21 mouse cellular contexts compared by ENCODE assay signal in genomic region chr5:97007496-97007895, GRCm38 (mm10). TPM values are rescaled to one million over a fixed set of nuclear protein-coding genes. Genes with fewer than 3 reads are reported as not detected.
A peak's percentile ranks its signal among the peaks of the same experiment; 100 is the strongest.
DNase-seq lines count a peak whose midpoint lies in the region; ATAC-seq and TF ChIP-seq lines count a peak whose summit lies in the region.
"Had no signal": no experiment of that assay in that cellular context is flagged by ENCODE, and none has a peak within 500 bp of the region (broad histone marks: within the 10 kb centered on the region; RNA-seq: fewer than 3 reads in every experiment).

No protein-coding gene starts in this region.

- no peak for TF ChIP-seq CTCF in forebrain, postnatal 0 days (IDR thresholded peaks at IDR 0.05; ENCODE audit: low read depth)
- TF ChIP-seq CTCF in stomach, postnatal 0 days (IDR thresholded peaks at IDR 0.05; ENCODE audit: low read depth), result no peak
- no peak for TF ChIP-seq CTCF in liver, embryonic 14.5 days (IDR thresholded peaks at IDR 0.05; ENCODE audit: low read depth)
- TF ChIP-seq CTCF in midbrain, postnatal 0 days (IDR thresholded peaks at IDR 0.05), result no peak

- TF ChIP-seq EP300 in stomach, postnatal 0 days (optimal IDR thresholded peaks at IDR 0.05), result no peak
- peak; percentile 55; the same call in 1 of the 2 replicates for TF ChIP-seq EP300 in liver, embryonic 14.5 days (IDR thresholded peaks at IDR 0.05; ENCODE audit: low read depth)

- H3K4me3 ChIP-seq in forebrain, embryonic 10.5 days, result no peak overlapping the region
- H3K4me3 ChIP-seq in forebrain, postnatal 0 days (ENCODE audit: low read depth, low read length), result no peak overlapping the region
- H3K4me3 ChIP-seq in stomach, embryonic 15.5 days (replicated peaks), result no peak overlapping the region
- no peak overlapping the region for H3K4me3 ChIP-seq in stomach, postnatal 0 days (ENCODE audit: low read depth, low read length)
- peak overlapping the region; percentile 23 to 40 for H3K4me3 ChIP-seq in liver, embryonic 14.5 days (ENCODE audit: insufficient read depth in 1 of 2, low read depth in 2 of 2, low read length in 2 of 2)
- no peak overlapping the region for H3K4me3 ChIP-seq in midbrain, postnatal 0 days (ENCODE audit: low read depth, low read length)
- H3K4me3 ChIP-seq: embryonic facial prominence, embryonic 12.5 days; limb, embryonic 15.5 days; neural tube, embryonic 13.5 days had no signal

- 0 out of 2 replicates have a peak, but pooled peaks cover 7% of the 10 kb centered on the region for H3K4me1 ChIP-seq in forebrain, embryonic 10.5 days
- H3K4me1 ChIP-seq in forebrain, postnatal 0 days (ENCODE audit: insufficient read depth), result no peaks in the 10 kb centered on the region
- H3K4me1 ChIP-seq in stomach, embryonic 15.5 days, result peaks cover 9% of the 10 kb centered on the region; the same call in 1 of the 2 replicates
- 0 out of 2 replicates have a peak, but pooled peaks cover 2% of the 10 kb centered on the region for H3K4me1 ChIP-seq in stomach, postnatal 0 days (replicated peaks; ENCODE audit: control insufficient read depth, insufficient read depth)
- H3K4me1 ChIP-seq in liver, embryonic 14.5 days (replicated peaks; ENCODE audit: control insufficient read depth in 2 of 2, insufficient read depth in 2 of 2, low read length in 1 of 2), result peaks cover 70 to 84% of the 10 kb centered on the region in 2 experiments
- 0 out of 2 replicates have a peak, but pooled peaks cover 3% of the 10 kb centered on the region for H3K4me1 ChIP-seq in midbrain, postnatal 0 days (ENCODE audit: insufficient read depth, low read length)
- H3K4me1 ChIP-seq: limb, embryonic 15.5 days; neural tube, embryonic 13.5 days had no signal

- no peaks in the 10 kb centered on the region for H3K36me3 ChIP-seq in forebrain, embryonic 10.5 days (replicated peaks)
- H3K36me3 ChIP-seq in forebrain, postnatal 0 days (ENCODE audit: insufficient read depth), result no peaks in the 10 kb centered on the region
- no peaks in the 10 kb centered on the region for H3K36me3 ChIP-seq in stomach, embryonic 15.5 days
- H3K36me3 ChIP-seq in stomach, postnatal 0 days (ENCODE audit: control insufficient read depth, insufficient read depth, low read length), result no peaks in the 10 kb centered on the region
- peaks cover 6% of the 10 kb centered on the region for H3K36me3 ChIP-seq in liver, embryonic 14.5 days (replicated peaks; ENCODE audit: control insufficient read depth, insufficient read depth, low read depth)
- no peaks in the 10 kb centered on the region for H3K36me3 ChIP-seq in midbrain, postnatal 0 days (ENCODE audit: insufficient read depth, low read length)
- H3K36me3 ChIP-seq: embryonic facial prominence, embryonic 12.5 days; limb, embryonic 15.5 days; neural tube, embryonic 13.5 days had no signal

- 88% methylated on average over 3 of the region's 3 CpGs for WGBS in forebrain, embryonic 10.5 days
- WGBS in forebrain, postnatal 0 days, result 87% methylated on average over 3 of the region's 3 CpGs
- 83% methylated on average over 3 of the region's 3 CpGs for WGBS in stomach, embryonic 15.5 days
- WGBS in stomach, postnatal 0 days, result 79% methylated on average over 3 of the region's 3 CpGs
- 11% methylated on average over 3 of the region's 3 CpGs for WGBS in liver, embryonic 14.5 days (ENCODE audit: insufficient replicate concordance)
- 86% methylated on average over 3 of the region's 3 CpGs for WGBS in midbrain, postnatal 0 days

- no peak overlapping the region for H3K27ac ChIP-seq in forebrain, embryonic 10.5 days
- H3K27ac ChIP-seq in forebrain, postnatal 0 days (ENCODE audit: low read depth, low read length), result no peak overlapping the region
- H3K27ac ChIP-seq in stomach, embryonic 15.5 days, result no peak overlapping the region
- H3K27ac ChIP-seq in stomach, postnatal 0 days (replicated peaks), result no peak overlapping the region
- H3K27ac ChIP-seq in liver, embryonic 14.5 days, result peak overlapping the region; percentile 78
- H3K27ac ChIP-seq in midbrain, postnatal 0 days (ENCODE audit: low read depth, low read length), result no peak overlapping the region
- H3K27ac ChIP-seq: embryonic facial prominence, embryonic 12.5 days; hindbrain, embryonic 14.5 days; limb, embryonic 15.5 days; neural tube, embryonic 13.5 days had no signal

- no peak overlapping the region for H3K4me2 ChIP-seq in forebrain, postnatal 0 days (ENCODE audit: low read depth)
- no peak overlapping the region for H3K4me2 ChIP-seq in stomach, embryonic 15.5 days
- H3K4me2 ChIP-seq in stomach, postnatal 0 days (replicated peaks; ENCODE audit: low read depth), result no peak overlapping the region
- H3K4me2 ChIP-seq in liver, embryonic 14.5 days (ENCODE audit: low read depth), result peak overlapping the region; percentile 85
- H3K4me2 ChIP-seq in midbrain, postnatal 0 days (ENCODE audit: low read depth, low read length, poor library complexity, severe bottlenecking), result no peak overlapping the region
- H3K4me2 ChIP-seq: embryonic facial prominence, embryonic 12.5 days; hindbrain, embryonic 14.5 days; limb, embryonic 15.5 days; midbrain, embryonic 11.5 days; neural tube, embryonic 13.5 days had no signal

- H3K9me3 ChIP-seq in forebrain, embryonic 10.5 days, result no peaks in the 10 kb centered on the region
- H3K9me3 ChIP-seq in forebrain, postnatal 0 days (ENCODE audit: low read length), result no peaks in the 10 kb centered on the region
- H3K9me3 ChIP-seq in stomach, embryonic 15.5 days, result no peaks in the 10 kb centered on the region
- no peaks in the 10 kb centered on the region for H3K9me3 ChIP-seq in stomach, postnatal 0 days (ENCODE audit: control insufficient read depth, low read length)
- H3K9me3 ChIP-seq in liver, embryonic 14.5 days (ENCODE audit: control insufficient read depth, low read length), result no peaks in the 10 kb centered on the region
- no peaks in the 10 kb centered on the region for H3K9me3 ChIP-seq in midbrain, postnatal 0 days (ENCODE audit: low read length)
- H3K9me3 ChIP-seq: embryonic facial prominence, embryonic 12.5 days; limb, embryonic 15.5 days; neural tube, embryonic 13.5 days had no signal

- H3K27me3 ChIP-seq in forebrain, embryonic 10.5 days (ENCODE audit: poor library complexity, severe bottlenecking), result no peaks in the 10 kb centered on the region
- no peaks in the 10 kb centered on the region for H3K27me3 ChIP-seq in forebrain, postnatal 0 days (ENCODE audit: insufficient read depth, low read length)
- no peaks in the 10 kb centered on the region for H3K27me3 ChIP-seq in stomach, embryonic 15.5 days (replicated peaks)
- H3K27me3 ChIP-seq in stomach, postnatal 0 days (ENCODE audit: control insufficient read depth, insufficient read depth, low read length), result no peaks in the 10 kb centered on the region
- H3K27me3 ChIP-seq in liver, embryonic 14.5 days (ENCODE audit: control insufficient read depth, insufficient read depth, low read length), result no peaks in the 10 kb centered on the region
- no peaks in the 10 kb centered on the region for H3K27me3 ChIP-seq in midbrain, postnatal 0 days (ENCODE audit: insufficient read depth, low read length)
- H3K27me3 ChIP-seq: embryonic facial prominence, embryonic 12.5 days; limb, embryonic 15.5 days; neural tube, embryonic 13.5 days had no signal

- ATAC-seq in forebrain, postnatal 0 days, result no peak
- ATAC-seq in stomach, embryonic 15.5 days (ENCODE audit: insufficient read depth, low FRiP score, low read depth), result peak; percentile 81
- ATAC-seq in stomach, postnatal 0 days (ENCODE audit: low FRiP score, low TSS enrichment), result no peak
- peak; percentile 83 for ATAC-seq in liver, embryonic 14.5 days (ENCODE audit: insufficient read depth)
- no peak for ATAC-seq in midbrain, postnatal 0 days (ENCODE audit: low FRiP score)

- no peak overlapping the region for H3K9ac ChIP-seq in forebrain, postnatal 0 days
- H3K9ac ChIP-seq in stomach, embryonic 15.5 days, result no peak overlapping the region
- no peak overlapping the region for H3K9ac ChIP-seq in stomach, postnatal 0 days (ENCODE audit: low read length)
- H3K9ac ChIP-seq in liver, embryonic 14.5 days (replicated peaks), result peak overlapping the region; percentile 40; the same call in 1 of the 2 replicates
- no peak overlapping the region for H3K9ac ChIP-seq in midbrain, postnatal 0 days (replicated peaks; ENCODE audit: low read length, poor library complexity, severe bottlenecking)
- H3K9ac ChIP-seq: embryonic facial prominence, embryonic 12.5 days; hindbrain, embryonic 14.5 days; limb, embryonic 15.5 days; neural tube, embryonic 13.5 days had no signal

- DNase-seq in forebrain, embryonic 10.5 days (ENCODE audit: extremely low spot score, low spot score), result peak; percentile 13
- no peak for DNase-seq in forebrain, postnatal 0 days
- no peak for DNase-seq in stomach, postnatal 0 days (ENCODE audit: low spot score)
- DNase-seq in liver, embryonic 14.5 days (ENCODE audit: low read depth in 3 of 3, low spot score in 3 of 3), result peak; percentile 65 to 72 (median 71)
- no peak for DNase-seq in adrenal gland, adult 2 months
- DNase-seq in midbrain, postnatal 0 days (ENCODE audit: low spot score), result no peak
- no peak for DNase-seq in gastrocnemius, adult 8-10 months (ENCODE audit: low spot score in 2 of 2)
- DNase-seq: adrenal gland, postnatal 14 days; cerebellum, adult 8-10 months; gastrocnemius, postnatal 36 days; kidney, adult 9 months; kidney, postnatal 4 days; lung, postnatal 14 days; right cerebral cortex, postnatal 25 days; thymus, postnatal 36 days had no signal

RNA-seq across cellular contexts. Expression of gene Bmp2k, which starts 10.0 kb away (rescaled TPM):
- 8.7 and 8.8 TPM in 2 replicates for polyA plus RNA-seq in forebrain, embryonic 10.5 days (2016; fragmentation: Nextera tagmentation; extraction: Ambion mirVana)
- 13.8 and 17.9 TPM in 2 replicates for total RNA-seq in forebrain, postnatal 0 days (2014; rRNA removed)
- polyA plus RNA-seq in forebrain, postnatal 0 days (2015; fragmentation: Nextera tagmentation; extraction: Ambion mirVana), result 5.8 and 7.1 TPM in 2 replicates
- 13.8 and 15.0 TPM in 2 replicates for polyA plus RNA-seq in stomach, embryonic 15.5 days (2015; fragmentation: Nextera tagmentation; extraction: Ambion mirVana)
- polyA plus RNA-seq in stomach, postnatal 0 days (2015; fragmentation: Nextera tagmentation; extraction: Ambion mirVana), result 10.6 and 11.9 TPM in 2 replicates
- polyA plus RNA-seq in liver, embryonic 14.5 days (2012; rRNA removed), result 10.6 and 14.0 TPM in 2 replicates
- polyA plus RNA-seq in liver, embryonic 14.5 days (2014; fragmentation: Nextera tagmentation; extraction: Ambion mirVana), result 30.2 and 34.3 TPM in 2 replicates
- total RNA-seq in adrenal gland, adult 2 months (2021), result 10 to 100 TPM; 26.0 to 38.8 TPM
- 9.5 and 10.6 TPM in 2 replicates for polyA plus RNA-seq in adrenal gland, adult 2 months (2012; rRNA removed)
- 19.4 and 20.8 TPM in 2 replicates for total RNA-seq in midbrain, postnatal 0 days (2014; rRNA removed)
- 8.5 and 9.5 TPM in 2 replicates for polyA plus RNA-seq in midbrain, postnatal 0 days (2015; fragmentation: Nextera tagmentation; extraction: Ambion mirVana)
- 10 to 100 TPM; 11.8 to 14.4 (median 13.5) TPM for total RNA-seq in gastrocnemius, adult 8-10 months (2022)

Comparison
In these comparisons a context has a peak if more than half of its experiments do, and no peak if none do; other contexts are left out.
1. DNase-seq: peak in forebrain, embryonic 10.5 days (single experiment) and liver, embryonic 14.5 days (3 of 3); none in forebrain, postnatal 0 days (single experiment), stomach, postnatal 0 days (single experiment), adrenal gland, adult 2 months (single experiment), midbrain, postnatal 0 days (single experiment) and gastrocnemius, adult 8-10 months (0 of 2).
2. ATAC-seq: peak in stomach, embryonic 15.5 days (single experiment) and liver, embryonic 14.5 days (single experiment); none in forebrain, postnatal 0 days (single experiment), stomach, postnatal 0 days (single experiment) and midbrain, postnatal 0 days (single experiment).
3. H3K4me3 ChIP-seq: peak in liver, embryonic 14.5 days (2 of 2); none in forebrain, embryonic 10.5 days (single experiment), forebrain, postnatal 0 days (single experiment), stomach, embryonic 15.5 days (single experiment), stomach, postnatal 0 days (single experiment) and midbrain, postnatal 0 days (single experiment).